Mouse (Mus musculus) gastrocnemius, postnatal 14 days (tissue): ENCODE measurements around the gene Capn10. TPM values are rescaled to one million over a fixed set of nuclear protein-coding genes. Genes with fewer than 3 reads are reported as not detected.
"Not testable (repeated sequence)": the region's sequence is repeated elsewhere in the genome, so short reads cannot be mapped to it uniquely, and the experiment has no call there.

Experiments
- DNase-seq: peaks from one replicate; pipeline ENCODE4 v3.0.0; 2021; ENCODE audit warnings: mixed read lengths
- intact Hi-C: fragments of 180-260 bp; cut with DNase I; formaldehyde crosslinking; loops from one replicate; pipeline ENCODE4 v1.15.1; 2025; ENCODE audit warnings: low total_unique reads
- total RNA-seq, 2 experiments: library from RNA; stranded (reverse); gene quantifications; 2 replicates each; pipeline ENCODE4 v1.2.3; 2021

The Capn10 gene
- total RNA-seq, 2 experiments from 2014 or later, result 4.1 to 4.7 TPM

- DNase-seq, result no peak
- intact Hi-C loops, result no loop called here
These were observed 19.2 kb upstream of the Capn10 start for GRCm38 (mm10) chr1:92914993-92915392.

DNA sequence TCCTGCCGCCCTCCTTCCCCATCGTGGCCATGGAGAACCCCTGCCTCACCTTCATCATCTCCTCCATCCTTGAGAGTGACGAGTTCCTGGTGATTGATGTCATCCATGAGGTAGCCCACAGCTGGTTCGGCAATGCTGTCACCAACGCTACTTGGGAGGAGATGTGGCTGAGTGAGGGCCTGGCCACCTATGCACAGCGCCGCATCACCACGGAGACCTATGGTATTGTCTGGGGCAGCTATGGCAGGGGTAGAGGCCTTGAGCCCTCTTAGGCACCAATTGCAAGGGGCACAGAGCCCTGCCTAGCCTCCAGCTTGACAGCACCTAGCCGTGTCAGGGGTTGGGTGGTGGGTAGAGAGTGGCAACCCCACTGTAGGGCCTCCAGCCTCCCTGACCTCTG lies 17.5 kb upstream of the Capn10 start:
- DNase-seq, result no peak
- intact Hi-C loops, result no loop called here

DNA sequence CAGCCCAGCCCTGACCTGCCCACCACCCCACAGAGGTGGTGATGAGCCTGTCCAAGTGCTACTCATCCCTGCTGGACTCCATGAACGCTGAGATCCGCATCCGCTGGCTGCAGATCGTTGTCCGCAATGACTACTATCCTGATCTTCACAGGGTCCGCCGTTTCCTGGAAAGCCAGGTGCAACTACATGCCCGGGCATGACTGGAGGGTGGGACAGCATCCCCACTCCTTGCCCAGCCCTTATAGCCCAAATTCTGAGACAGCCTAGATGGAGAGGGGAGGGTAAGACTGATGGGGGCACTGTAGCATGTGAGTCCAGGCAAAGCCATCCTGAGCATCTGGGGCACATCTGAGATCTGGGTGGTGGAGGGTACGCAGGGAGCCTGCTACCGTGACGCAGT lies 15.0 kb upstream of the Capn10 start:
- intact Hi-C loops, result no loop called here
- DNase-seq, result no peak

DNA sequence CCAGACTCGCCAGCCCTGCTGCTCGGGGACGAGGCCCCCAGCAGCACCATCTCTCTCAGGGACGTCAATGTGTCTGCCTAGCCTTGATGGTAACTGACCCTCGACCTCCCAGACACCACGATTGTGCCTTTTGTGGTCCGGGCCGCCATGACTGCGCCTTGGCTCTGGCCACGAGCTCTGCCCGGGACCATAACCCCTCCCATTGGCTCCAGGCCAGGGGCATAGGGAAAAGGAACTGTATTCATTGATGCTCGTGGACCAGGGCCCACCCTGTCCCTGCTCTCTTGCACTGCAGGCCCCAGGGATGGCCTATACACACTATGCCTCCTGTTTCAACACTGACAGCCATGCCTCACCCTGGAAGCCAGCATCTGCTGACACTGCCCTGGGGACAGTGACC lies 14.4 kb upstream of the Capn10 start:
- intact Hi-C loops, result no loop called here
- DNase-seq, result no peak

DNA sequence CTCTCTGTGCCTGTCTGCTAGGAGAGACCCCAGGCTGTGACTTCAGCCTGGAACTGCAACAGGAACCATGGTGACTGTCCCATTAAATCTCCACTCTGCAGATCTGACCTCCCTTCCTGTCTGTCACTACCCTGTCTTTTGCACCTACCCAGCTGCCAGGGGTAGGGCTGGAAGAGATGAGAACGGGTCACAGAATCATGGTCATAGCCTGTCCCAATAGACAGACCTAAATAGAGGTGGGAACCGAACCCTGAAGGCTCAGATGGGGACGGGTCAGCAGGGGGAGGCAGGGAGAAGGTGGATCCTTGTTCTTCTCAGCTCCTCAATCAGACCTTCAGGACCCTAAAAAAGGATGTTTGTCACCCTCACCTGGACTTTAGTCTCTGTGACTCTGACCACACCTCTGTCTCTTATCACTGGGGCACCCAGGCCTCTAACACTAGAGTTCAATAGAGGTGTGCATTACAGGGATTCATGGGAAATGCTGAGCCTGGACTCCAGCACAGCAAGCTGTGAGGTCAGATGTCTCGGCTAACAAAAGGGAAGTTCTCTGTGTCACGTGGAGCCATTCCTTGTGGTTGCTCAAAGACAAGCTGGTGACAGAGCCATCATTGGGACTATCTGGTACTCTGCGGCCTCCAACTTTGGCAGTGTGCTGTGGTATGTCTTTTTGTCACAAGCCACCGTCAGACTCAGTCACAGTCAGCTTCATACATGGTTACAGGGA lies 13.5 kb upstream of the Capn10 start:
- DNase-seq, result no peak
- intact Hi-C loops, result no loop called here

DNA sequence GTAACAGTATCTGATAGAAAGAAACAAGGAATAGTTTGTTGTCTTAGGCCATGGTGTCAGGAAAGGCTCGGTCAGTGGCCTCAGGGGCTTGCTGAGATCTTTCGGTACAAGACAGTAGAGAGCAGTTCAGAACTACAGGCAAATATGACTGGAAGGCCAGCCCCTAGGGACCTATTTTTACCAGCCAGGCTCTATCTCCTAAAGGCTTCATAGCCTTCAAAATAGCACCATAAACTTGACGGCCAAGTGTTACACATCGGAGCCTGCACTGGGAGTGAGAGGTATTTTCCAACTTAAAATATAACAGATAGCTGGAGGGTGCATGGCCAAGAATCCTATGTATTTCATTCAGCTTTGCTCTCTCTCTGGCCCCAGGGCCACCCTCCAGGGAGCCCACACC lies 12.7 kb upstream of the Capn10 start:
- intact Hi-C loops, result no loop called here

GRCm38 (mm10) chr1:92930171-92930706 lies 3.9 kb upstream of the Capn10 start:
- DNase-seq, result no peak
- intact Hi-C loops, result no loop called here

More for the DNA sequence above, 12.7 kb upstream of the Capn10 start:
- no peak for DNase-seq

DNA sequence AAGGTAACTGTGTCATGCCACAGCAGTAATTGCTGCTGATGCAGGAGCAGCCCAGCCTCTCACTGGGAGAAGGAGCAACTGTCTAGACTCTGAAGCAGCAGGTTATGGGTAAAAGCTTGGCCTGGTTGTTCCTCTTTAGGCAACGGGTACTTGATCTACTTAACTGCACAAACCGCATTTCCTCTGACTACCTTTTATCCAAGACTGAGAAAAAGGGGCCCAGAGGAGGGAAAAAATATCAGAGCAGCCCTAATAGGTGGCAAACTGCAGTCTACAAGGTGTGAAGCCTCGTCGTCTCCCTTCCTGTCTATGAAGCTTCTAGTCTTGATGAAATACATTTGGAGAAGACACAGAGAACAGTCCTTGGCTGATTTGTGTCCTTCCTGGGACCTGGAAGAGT lies 565 bp upstream of the Capn10 start:
- intact Hi-C loops, result no loop called here

GRCm38 (mm10) chr1:92935054-92935962 lies 1.1 kb downstream of the Capn10 start:
- DNase-seq, result peak; percentile 35
- intact Hi-C loops, result no loop called here

More for the DNA sequence above, 565 bp upstream of the Capn10 start:
- DNase-seq, result no peak

DNA sequence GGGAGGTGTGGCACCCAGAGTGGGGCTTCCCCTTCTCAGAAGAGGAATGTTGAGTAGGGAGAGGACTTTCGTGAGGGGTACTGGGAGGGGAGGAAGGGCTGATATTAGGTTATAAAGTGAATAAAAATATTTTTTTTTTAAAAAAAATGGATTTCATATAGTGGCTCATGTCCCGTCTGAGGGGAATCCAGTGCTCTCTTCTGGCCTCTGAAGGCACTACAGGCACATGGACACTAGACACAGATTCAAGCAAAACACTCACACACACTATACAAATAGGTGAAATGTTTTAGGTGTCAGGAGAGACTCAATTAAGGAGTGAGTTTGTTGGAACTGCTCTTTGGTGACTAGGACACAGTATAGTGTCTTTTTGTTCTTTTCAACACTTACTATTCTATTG lies 1.8 kb downstream of the Capn10 start:
- no peak for DNase-seq
- intact Hi-C loops, result no loop called here

GRCm38 (mm10) chr1:92936467-92936866 lies 2.3 kb downstream of the Capn10 start:
- intact Hi-C loops, result no loop called here
- no peak for DNase-seq

GRCm38 (mm10) chr1:92937797-92938196 lies 3.6 kb downstream of the Capn10 start:
- intact Hi-C loops, result no loop called here
- no peak for DNase-seq

GRCm38 (mm10) chr1:92939746-92940145 lies 5.6 kb downstream of the Capn10 start:
- intact Hi-C loops, result no loop called here

DNA sequence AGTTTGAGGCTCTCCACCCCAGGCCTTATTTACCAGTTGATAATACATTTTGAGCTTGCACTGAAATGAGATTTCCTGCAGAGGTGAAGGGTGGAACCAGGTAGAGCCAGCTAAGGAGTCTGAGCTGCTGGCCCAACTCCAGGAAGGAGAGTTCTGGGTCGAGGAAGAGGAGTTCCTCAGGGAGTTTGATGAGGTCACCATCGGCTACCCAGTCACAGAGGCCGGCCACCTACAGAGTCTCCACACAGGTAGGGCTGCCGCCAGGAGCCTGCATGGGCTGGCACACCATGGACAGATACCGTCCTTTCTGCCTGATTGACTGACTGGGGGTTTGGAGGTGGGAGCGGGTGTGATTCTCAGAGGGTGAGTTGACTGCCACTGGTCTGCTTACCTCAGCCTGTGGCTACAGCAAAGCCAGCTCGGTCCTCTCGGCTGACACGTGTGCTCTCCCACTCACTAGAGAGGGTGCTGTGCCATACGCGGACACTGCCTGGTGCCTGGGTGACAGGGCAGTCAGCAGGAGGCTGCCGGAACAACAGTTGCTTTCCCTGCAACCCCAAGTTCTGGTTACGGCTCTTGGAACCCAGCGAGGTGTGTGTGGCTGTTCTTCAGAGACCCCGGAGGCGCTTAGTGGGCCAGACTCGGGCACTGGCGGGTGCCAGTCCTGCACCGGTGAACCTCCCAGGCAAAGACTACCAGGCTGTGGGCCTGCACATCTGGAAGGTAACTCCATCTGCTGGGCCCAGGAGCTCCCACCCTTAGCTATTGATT lies 9.2 kb downstream of the Capn10 start:
- intact Hi-C loops, result no loop called here
- no peak for DNase-seq

More at GRCm38 (mm10) chr1:92939746-92940145, 5.6 kb downstream of the Capn10 start:
- DNase-seq, result no peak

GRCm38 (mm10) chr1:92947966-92948365 lies 13.8 kb downstream of the Capn10 start:
- intact Hi-C loops, result no loop called here
- no peak for DNase-seq

- intact Hi-C loops, result no loop called here
These were observed 15.2 kb downstream of the Capn10 start for GRCm38 (mm10) chr1:92949426-92949825.

GRCm38 (mm10) chr1:92950607-92951006 lies 16.4 kb downstream of the Capn10 start, which contains the start of gene Gpr35:
TSS of gene Gpr35 (plus strand) at chr1:92950865.
- intact Hi-C loops, result no loop called here
- DNase-seq, result no peak

More at GRCm38 (mm10) chr1:92949426-92949825, 15.2 kb downstream of the Capn10 start:
- no peak for DNase-seq

GRCm38 (mm10) chr1:92953641-92954040 lies 19.5 kb downstream of the Capn10 start:
- intact Hi-C loops, result no loop called here
- DNase-seq, result no peak

- intact Hi-C loops, result not testable (repeated sequence)
- peak; percentile 38 for DNase-seq
These were observed 22.6 kb downstream of the Capn10 start for GRCm38 (mm10) chr1:92956571-92957335.
